Mouse (Mus musculus) C2C12 (cell line): ENCODE results near the gene Lce3d.

Experiments used
- CTCF ChIP-seq: IDR thresholded peaks from one replicate; pipeline ENCODE4 v1.5.1; 2011; ENCODE audit not compliant: control insufficient read depth, insufficient read depth, insufficient read length
- MYOG ChIP-seq: IDR thresholded peaks from one replicate; pipeline ENCODE4 v1.6.1; 2011; ENCODE audit not compliant: control insufficient read depth, insufficient read length; ENCODE audit errors: extremely low read depth

DNA sequence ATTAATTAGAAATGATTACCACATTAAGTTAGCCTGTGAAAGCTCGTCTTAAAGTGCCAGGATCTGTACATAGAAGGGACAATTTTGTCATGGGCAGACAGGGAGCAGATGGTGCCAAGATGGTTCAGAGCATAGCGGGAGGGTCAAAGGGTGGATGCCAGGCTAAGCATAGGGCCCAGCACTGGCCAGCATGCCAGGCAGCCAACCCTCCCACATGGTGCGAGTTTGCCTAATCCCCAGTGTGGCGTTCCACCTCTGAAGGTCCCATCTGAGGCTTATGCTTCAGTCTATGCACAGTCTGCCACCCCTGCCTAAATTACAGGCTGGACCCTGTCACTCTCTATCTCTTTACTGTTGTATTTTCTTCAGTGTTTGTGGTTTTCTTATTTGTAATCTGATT, 45.7 kb downstream of the Lce3d start:
- no peak for TF ChIP-seq CTCF
- TF ChIP-seq MYOG = no peak
